Mouse (Mus musculus) heart, adult 2 months (tissue): Measurements from ENCODE around the gene Zmiz1.

Source experiments
- CTCF ChIP-seq: fragments of 200-600 bp; IDR thresholded peaks from 2 replicates; pipeline ENCODE4 v1.8.1; 2022; ENCODE audit warnings: antibody characterized with exemption, mild to moderate bottlenecking, moderate library complexity
- POLR2A ChIP-seq: fragments of 200-500 bp; IDR thresholded peaks from 2 replicates; pipeline ENCODE4 v1.6.1; 2011; ENCODE audit warnings: mild to moderate bottlenecking, low read depth, low read length, control low read depth; ENCODE audit not compliant: insufficient read depth

DNA sequence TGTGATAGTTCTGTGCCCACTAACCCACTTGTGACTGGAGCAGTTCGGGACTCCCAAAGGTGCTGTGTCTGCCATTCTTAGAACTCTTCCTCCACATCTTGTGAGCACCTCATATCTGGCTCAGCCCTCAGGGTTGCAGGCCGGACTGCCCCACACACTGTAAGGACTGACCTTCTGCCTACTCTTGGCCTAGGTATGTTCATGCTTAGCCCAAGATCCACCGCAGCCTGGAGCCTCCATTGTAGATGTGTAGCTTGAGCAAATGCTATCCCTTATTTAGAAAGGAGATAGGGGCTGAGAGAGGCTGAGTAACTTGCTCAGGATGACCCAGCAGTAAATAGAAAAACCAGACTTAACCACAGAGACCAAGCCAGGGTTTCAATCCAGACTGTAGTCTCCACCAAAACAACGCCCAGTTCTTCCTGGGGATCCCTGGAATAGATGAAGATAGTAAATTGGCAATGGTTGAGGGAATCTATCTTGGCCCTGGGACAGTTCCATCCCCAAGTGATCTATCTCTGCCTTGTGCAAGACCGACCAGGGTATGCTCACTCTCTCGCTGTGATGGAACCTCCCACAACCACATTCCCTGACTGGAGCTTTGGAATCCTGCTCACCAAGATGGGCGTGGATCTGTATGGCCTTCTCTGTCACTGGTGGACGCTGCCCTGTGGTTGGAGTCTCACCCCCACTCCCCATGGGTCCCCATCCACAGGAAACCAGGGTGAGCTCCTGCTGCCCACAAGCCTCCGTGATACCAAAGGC, 74.8 kb downstream of the Zmiz1 start:
- TF ChIP-seq POLR2A (no peak), CTCF (no peak)
